Mouse (Mus musculus): Measurements from ENCODE around the gene Wwtr1. TPM values are rescaled to one million over a fixed set of nuclear protein-coding genes. Genes with fewer than 3 reads are reported as not detected.

Wwtr1 gene
- polyA plus RNA-seq, 1 experiment: 4.0 TPM

GRCm38 (mm10) chr3:57523093-57523492 is 52.6 kb downstream of the Wwtr1 start:
- WGBS: 78% methylated on average over 5 of the region's 5 CpGs
- no peak overlapping the region for H3K4me3 ChIP-seq (replicated peaks; ENCODE audit: control insufficient read depth, low read depth, low read length)
- no peak overlapping the region for H3K27ac ChIP-seq (ENCODE audit: control insufficient read depth, insufficient read depth, low read depth, low read length, poor library complexity)
- no peaks in the 10 kb centered on the region for H3K4me1 ChIP-seq (ENCODE audit: control insufficient read depth, insufficient read depth, low read length)
- TF ChIP-seq CTCF (IDR thresholded peaks at IDR 0.05; ENCODE audit: control insufficient read depth, insufficient read depth, low read length): no peak
- TF ChIP-seq POLR2A (IDR thresholded peaks at IDR 0.05; ENCODE audit: borderline replicate concordance, control insufficient read depth, low read depth, low read length): no peak

GRCm38 (mm10) chr3:57521876-57522275 is 53.8 kb downstream of the Wwtr1 start:
- Histone ChIP-seq H3K4me1 (ENCODE audit: control insufficient read depth, insufficient read depth, low read length) (no peaks in the 10 kb centered on the region), H3K4me3 (replicated peaks; ENCODE audit: control insufficient read depth, low read depth, low read length) (no peak overlapping the region), H3K27ac (ENCODE audit: control insufficient read depth, insufficient read depth, low read depth, low read length, poor library complexity) (no peak overlapping the region)
- WGBS: 80% methylated on average over 4 of the region's 4 CpGs
- TF ChIP-seq CTCF (IDR thresholded peaks at IDR 0.05; ENCODE audit: control insufficient read depth, insufficient read depth, low read length) (no peak), POLR2A (IDR thresholded peaks at IDR 0.05; ENCODE audit: borderline replicate concordance, control insufficient read depth, low read depth, low read length) (no peak)

DNA sequence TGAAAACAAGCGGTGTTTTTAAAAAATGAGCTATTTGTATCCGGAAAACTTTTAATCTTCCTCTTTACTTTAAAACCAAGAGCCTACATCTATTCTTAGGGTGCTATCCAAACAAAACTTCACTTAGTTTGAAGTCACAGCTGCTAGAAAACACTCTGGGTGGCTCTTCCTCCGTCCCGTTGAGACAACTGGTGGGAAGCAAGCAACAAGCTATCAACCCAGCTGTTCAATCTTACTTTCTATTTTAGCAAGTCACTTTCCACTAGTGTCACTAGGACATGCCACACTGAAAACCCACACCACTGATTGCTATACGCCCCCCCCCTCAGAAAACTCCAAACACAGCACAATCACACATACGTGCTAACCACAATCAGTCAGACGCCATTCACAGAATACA is 55.7 kb downstream of the Wwtr1 start:
- WGBS: 85% methylated on average over 7 of the region's 7 CpGs
- Histone ChIP-seq H3K4me3 (replicated peaks; ENCODE audit: control insufficient read depth, low read depth, low read length) (no peak overlapping the region), H3K4me1 (ENCODE audit: control insufficient read depth, insufficient read depth, low read length) (no peaks in the 10 kb centered on the region), H3K27ac (ENCODE audit: control insufficient read depth, insufficient read depth, low read depth, low read length, poor library complexity) (no peak overlapping the region)
- TF ChIP-seq POLR2A (IDR thresholded peaks at IDR 0.05; ENCODE audit: borderline replicate concordance, control insufficient read depth, low read depth, low read length) (no peak), CTCF (IDR thresholded peaks at IDR 0.05; ENCODE audit: control insufficient read depth, insufficient read depth, low read length) (no peak)

DNA sequence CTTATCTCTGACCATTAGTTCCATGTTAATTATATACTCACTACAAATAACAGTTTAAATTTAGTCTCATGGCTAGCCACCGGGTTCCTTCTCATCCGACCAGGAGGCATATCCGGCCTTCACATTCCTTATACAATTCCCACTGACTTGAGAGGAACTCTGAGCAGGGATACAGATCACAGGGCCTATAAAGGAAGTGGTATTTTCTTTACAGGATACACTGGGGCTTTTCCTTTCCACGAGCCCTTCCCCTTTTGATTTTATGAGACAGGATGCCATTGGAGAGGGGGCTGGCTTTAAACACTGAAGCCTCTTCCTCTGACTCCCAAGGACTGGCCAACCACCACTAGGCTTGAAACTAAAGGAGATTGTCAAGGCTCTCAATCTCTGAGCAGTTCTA is 59.6 kb downstream of the Wwtr1 start:
- 54% methylated on average over 4 of the region's 4 CpGs for WGBS
- Histone ChIP-seq H3K4me3 (replicated peaks; ENCODE audit: control insufficient read depth, low read depth, low read length) (no peak overlapping the region), H3K4me1 (ENCODE audit: control insufficient read depth, insufficient read depth, low read length) (no peaks in the 10 kb centered on the region), H3K27ac (ENCODE audit: control insufficient read depth, insufficient read depth, low read depth, low read length, poor library complexity) (no peak overlapping the region)
- no peak for TF ChIP-seq CTCF (IDR thresholded peaks at IDR 0.05; ENCODE audit: control insufficient read depth, insufficient read depth, low read length)
- TF ChIP-seq POLR2A (IDR thresholded peaks at IDR 0.05; ENCODE audit: borderline replicate concordance, control insufficient read depth, low read depth, low read length): no peak

GRCm38 (mm10) chr3:57515044-57515443 is 60.7 kb downstream of the Wwtr1 start:
- no peak overlapping the region for H3K27ac ChIP-seq (ENCODE audit: control insufficient read depth, insufficient read depth, low read depth, low read length, poor library complexity)
- TF ChIP-seq POLR2A (IDR thresholded peaks at IDR 0.05; ENCODE audit: borderline replicate concordance, control insufficient read depth, low read depth, low read length) (no peak), CTCF (IDR thresholded peaks at IDR 0.05; ENCODE audit: control insufficient read depth, insufficient read depth, low read length) (no peak)
- WGBS: 88% methylated on average over 7 of the region's 7 CpGs

DNA sequence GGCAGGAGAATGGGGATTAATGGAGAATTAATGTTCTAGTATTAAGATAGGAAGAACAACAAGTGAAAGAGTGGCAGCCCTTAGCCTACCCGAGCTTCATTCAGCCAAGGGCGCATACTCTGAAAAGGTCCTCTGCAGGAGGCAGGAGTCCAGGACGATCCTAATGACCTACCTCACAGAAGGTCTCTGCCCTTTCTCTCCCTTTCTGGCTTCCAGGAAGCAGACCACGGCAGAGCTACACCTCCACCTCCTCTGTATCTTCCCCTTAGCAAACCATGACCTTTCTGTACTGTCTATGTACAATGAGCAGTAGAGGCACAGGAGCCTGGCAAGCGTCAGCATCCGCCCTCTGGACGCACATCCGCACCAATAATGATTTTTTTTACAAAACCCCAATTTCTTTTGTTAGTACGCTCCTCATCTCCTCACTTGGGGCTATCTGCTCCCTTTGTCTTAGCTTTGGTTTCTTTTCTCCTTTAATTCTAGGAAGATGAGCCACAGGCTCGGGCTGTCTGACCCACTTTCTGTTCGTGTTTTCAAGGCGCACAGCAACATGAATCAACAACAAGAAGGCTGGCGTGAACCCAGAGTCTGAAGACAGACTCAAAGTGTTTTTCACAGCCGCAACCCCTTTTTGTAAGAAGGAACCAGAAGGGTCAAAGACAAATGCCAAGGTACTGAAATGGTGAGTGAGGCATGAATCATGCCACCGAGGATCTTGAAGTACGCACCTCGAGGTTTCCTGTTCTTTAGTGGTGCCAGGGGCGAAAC is 63.7 kb downstream of the Wwtr1 start:
- H3K4me3 ChIP-seq (replicated peaks; ENCODE audit: control insufficient read depth, low read depth, low read length): no peak overlapping the region
- H3K4me1 ChIP-seq (ENCODE audit: control insufficient read depth, insufficient read depth, low read length): no peaks in the 10 kb centered on the region
- TF ChIP-seq CTCF (IDR thresholded peaks at IDR 0.05; ENCODE audit: control insufficient read depth, insufficient read depth, low read length) (no peak), POLR2A (IDR thresholded peaks at IDR 0.05; ENCODE audit: borderline replicate concordance, control insufficient read depth, low read depth, low read length) (no peak)
- no peak overlapping the region for H3K27ac ChIP-seq (ENCODE audit: control insufficient read depth, insufficient read depth, low read depth, low read length, poor library complexity)
- WGBS: 58% methylated on average over 18 of the region's 18 CpGs

More at GRCm38 (mm10) chr3:57515044-57515443, 60.7 kb downstream of the Wwtr1 start:
- Histone ChIP-seq H3K4me3 (replicated peaks; ENCODE audit: control insufficient read depth, low read depth, low read length) (no peak overlapping the region), H3K4me1 (ENCODE audit: control insufficient read depth, insufficient read depth, low read length) (no peaks in the 10 kb centered on the region)

GRCm38 (mm10) chr3:57509945-57510675 is 65.6 kb downstream of the Wwtr1 start:
- Histone ChIP-seq H3K4me1 (ENCODE audit: control insufficient read depth, insufficient read depth, low read length) (no peaks in the 10 kb centered on the region), H3K27ac (ENCODE audit: control insufficient read depth, insufficient read depth, low read depth, low read length, poor library complexity) (no peak overlapping the region), H3K4me3 (replicated peaks; ENCODE audit: control insufficient read depth, low read depth, low read length) (no peak overlapping the region)
- WGBS: 61% methylated on average over 7 of the region's 7 CpGs
- no peak for TF ChIP-seq POLR2A (IDR thresholded peaks at IDR 0.05; ENCODE audit: borderline replicate concordance, control insufficient read depth, low read depth, low read length)
- no peak for TF ChIP-seq CTCF (IDR thresholded peaks at IDR 0.05; ENCODE audit: control insufficient read depth, insufficient read depth, low read length)

- no peak overlapping the region for H3K27ac ChIP-seq (ENCODE audit: control insufficient read depth, insufficient read depth, low read depth, low read length, poor library complexity)
- H3K4me3 ChIP-seq (replicated peaks; ENCODE audit: control insufficient read depth, low read depth, low read length): no peak overlapping the region
- WGBS: 87% methylated on average over 10 of the region's 10 CpGs
- no peaks in the 10 kb centered on the region for H3K4me1 ChIP-seq (ENCODE audit: control insufficient read depth, insufficient read depth, low read length)
- TF ChIP-seq CTCF (IDR thresholded peaks at IDR 0.05; ENCODE audit: control insufficient read depth, insufficient read depth, low read length) (no peak), POLR2A (IDR thresholded peaks at IDR 0.05; ENCODE audit: borderline replicate concordance, control insufficient read depth, low read depth, low read length) (no peak)
Measured at GRCm38 (mm10) chr3:57505991-57506390, 69.7 kb downstream of the Wwtr1 start.
